Mouse (Mus musculus) heart, embryonic 15.5 days (tissue): ENCODE data around the gene Ddx54. TPM values are rescaled to one million over a fixed set of nuclear protein-coding genes. Genes with fewer than 3 reads are reported as not detected.
A peak's percentile ranks its signal among the peaks of the same experiment; 100 is the strongest.

Source experiments
- ATAC-seq: fragments of 200-750 bp; cut with Nextera tagmentation; replicated peaks from 2 replicates; pipeline ENCODE4 v1.8.0; 2017; ENCODE audit warnings: low read depth, moderate TSS enrichment; ENCODE audit not compliant: insufficient number of reproducible peaks, insufficient read depth, low FRiP score
- H3K27ac ChIP-seq: fragments of 300-500 bp; sonication (generic); 2 replicates; pipeline ENCODE4 v1.5.1; 2015; ENCODE audit warnings: mild to moderate bottlenecking, inconsistent platforms
- H3K27me3 ChIP-seq: fragments of 300-500 bp; sonication (generic); 2 replicates; pipeline ENCODE4 v1.6.1; 2015; ENCODE audit warnings: inconsistent platforms
- H3K36me3 ChIP-seq: fragments of 300-500 bp; sonication (generic); 2 replicates; pipeline ENCODE4 v1.6.1; 2015; ENCODE audit warnings: mild to moderate bottlenecking, inconsistent platforms
- H3K4me1 ChIP-seq: fragments of 300-500 bp; sonication (generic); replicated peaks from 2 replicates; pipeline ENCODE4 v1.6.1; 2015; ENCODE audit warnings: inconsistent platforms
- H3K4me2 ChIP-seq: fragments of 300-500 bp; sonication (generic); 2 replicates; pipeline ENCODE4 v1.6.1; 2015; ENCODE audit warnings: inconsistent platforms, mild to moderate bottlenecking, moderate library complexity
- H3K4me3 ChIP-seq: fragments of 300-500 bp; sonication (generic); 2 replicates; pipeline ENCODE4 v1.5.1; 2015; ENCODE audit warnings: mild to moderate bottlenecking, inconsistent platforms
- H3K9ac ChIP-seq: fragments of 300-500 bp; sonication (generic); 2 replicates; pipeline ENCODE4 v1.6.1; 2015; ENCODE audit warnings: mild to moderate bottlenecking, inconsistent platforms
- H3K9me3 ChIP-seq: fragments of 300-500 bp; sonication (generic); replicated peaks from 2 replicates; pipeline ENCODE4 v1.6.1; 2016; ENCODE audit warnings: inconsistent platforms
- WGBS: fragments of 180-500 bp; shearing (Covaris S2); methylation state at CpG from one replicate; pipeline ENCODE4 v1.1.7; 2015; ENCODE audit warnings: mixed read lengths; 5-methylcytosine and 5-hydroxymethylcytosine counted together
- polyA plus RNA-seq: library from polyadenylated mRNA; unstranded; fragments of >200 nt; fragmentation: Nextera tagmentation; extraction: Ambion mirVana; gene quantifications from 2 replicates; pipeline ENCODE4 v1.2.1, GENCODE M21; 2015

Gene Ddx54
- polyA plus RNA-seq, 1 experiment from 2014 or later, result 23.4 TPM

- H3K9ac ChIP-seq, result no peak overlapping the region
- 36% methylated on average over 11 of the region's 11 CpGs for WGBS
- H3K4me3 ChIP-seq, result no peak overlapping the region
- no peaks in the 10 kb centered on the region for H3K36me3 ChIP-seq
- no peak overlapping the region for H3K4me2 ChIP-seq
- no peak for ATAC-seq
- peaks cover 18% of the 10 kb centered on the region for H3K4me1 ChIP-seq
- no peaks in the 10 kb centered on the region for H3K9me3 ChIP-seq
- peaks cover 10% of the 10 kb centered on the region; the same call in 1 of the 2 replicates for H3K27me3 ChIP-seq
- H3K27ac ChIP-seq, result no peak overlapping the region
Observed at GRCm38 (mm10) chr5:120600946-120601668, 11.4 kb upstream of the Ddx54 start.

GRCm38 (mm10) chr5:120602210-120602609 is 10.3 kb upstream of the Ddx54 start:
- peaks cover 5% of the 10 kb centered on the region; the same call in 1 of the 2 replicates for H3K27me3 ChIP-seq
- peaks cover 18% of the 10 kb centered on the region for H3K4me1 ChIP-seq
- no peak overlapping the region for H3K4me3 ChIP-seq
- no peak overlapping the region for H3K4me2 ChIP-seq
- no peak for ATAC-seq
- H3K27ac ChIP-seq, result no peak overlapping the region
- no peak overlapping the region for H3K9ac ChIP-seq
- WGBS, result 93% methylated on average over 12 of the region's 12 CpGs
- no peaks in the 10 kb centered on the region for H3K36me3 ChIP-seq
- no peaks in the 10 kb centered on the region for H3K9me3 ChIP-seq

- H3K4me1 ChIP-seq, result peaks cover 18% of the 10 kb centered on the region
- H3K9ac ChIP-seq, result no peak overlapping the region
- H3K4me2 ChIP-seq, result no peak overlapping the region
- H3K27ac ChIP-seq, result no peak overlapping the region
- no peaks in the 10 kb centered on the region for H3K36me3 ChIP-seq
- no peaks in the 10 kb centered on the region for H3K9me3 ChIP-seq
- no peak for ATAC-seq
- H3K4me3 ChIP-seq, result no peak overlapping the region
- 70% methylated on average over 7 of the region's 7 CpGs for WGBS
- H3K27me3 ChIP-seq, result peaks cover 5% of the 10 kb centered on the region; the same call in 1 of the 2 replicates
Observed at GRCm38 (mm10) chr5:120603515-120603914, 9.0 kb upstream of the Ddx54 start.

- H3K36me3 ChIP-seq, result no peaks in the 10 kb centered on the region
- WGBS, result 3% methylated on average over 6 of the region's 6 CpGs
- peak overlapping the region; percentile 58 for H3K4me2 ChIP-seq
- peak overlapping the region; percentile 41 for H3K4me3 ChIP-seq
- 0 out of 2 replicates have a peak, but pooled peaks cover 5% of the 10 kb centered on the region for H3K27me3 ChIP-seq
- no peak overlapping the region for H3K27ac ChIP-seq
- no peak for ATAC-seq
- H3K4me1 ChIP-seq, result peaks cover 18% of the 10 kb centered on the region
- H3K9me3 ChIP-seq, result no peaks in the 10 kb centered on the region
- H3K9ac ChIP-seq, result no peak overlapping the region
Observed at GRCm38 (mm10) chr5:120604839-120605238, 7.7 kb upstream of the Ddx54 start.

GRCm38 (mm10) chr5:120605241-120605661 is 7.3 kb upstream of the Ddx54 start:
- H3K4me3 ChIP-seq, result peak overlapping the region; percentile 41
- no peak overlapping the region for H3K9ac ChIP-seq
- H3K27me3 ChIP-seq, result 0 out of 2 replicates have a peak, but pooled peaks cover 3% of the 10 kb centered on the region
- H3K4me1 ChIP-seq, result peaks cover 17% of the 10 kb centered on the region
- 2% methylated on average over 10 of the region's 10 CpGs for WGBS
- ATAC-seq, result 0 out of 2 replicates have a peak, but pooled peaks have one; percentile 5
- H3K36me3 ChIP-seq, result no peaks in the 10 kb centered on the region
- H3K9me3 ChIP-seq, result no peaks in the 10 kb centered on the region
- no peak overlapping the region for H3K27ac ChIP-seq
- peak overlapping the region; percentile 58 for H3K4me2 ChIP-seq

GRCm38 (mm10) chr5:120605688-120606087 is 6.9 kb upstream of the Ddx54 start:
- 3% methylated on average over 8 of the region's 8 CpGs for WGBS
- Histone ChIP-seq H3K9ac (no peak overlapping the region), H3K36me3 (no peaks in the 10 kb centered on the region), H3K9me3 (no peaks in the 10 kb centered on the region), H3K4me3 (peak overlapping the region; percentile 41), H3K4me1 (peaks cover 12% of the 10 kb centered on the region), H3K4me2 (peak overlapping the region; percentile 58), H3K27ac (no peak overlapping the region), H3K27me3 (no peaks in the 10 kb centered on the region)
- ATAC-seq, result peak; percentile 63

GRCm38 (mm10) chr5:120606590-120607200 is 5.8 kb upstream of the Ddx54 start:
- WGBS, result 70% methylated on average over 25 of the region's 25 CpGs

GRCm38 (mm10) chr5:120607335-120607734 is 5.2 kb upstream of the Ddx54 start:
- H3K36me3 ChIP-seq, result no peaks in the 10 kb centered on the region
- H3K4me3 ChIP-seq, result no peak overlapping the region
- H3K27me3 ChIP-seq, result no peaks in the 10 kb centered on the region
- H3K9me3 ChIP-seq, result no peaks in the 10 kb centered on the region
- H3K4me1 ChIP-seq, result peaks cover 16% of the 10 kb centered on the region
- H3K9ac ChIP-seq, result no peak overlapping the region
- ATAC-seq, result no peak
- H3K27ac ChIP-seq, result no peak overlapping the region
- 74% methylated on average over 3 of the region's 3 CpGs for WGBS
- H3K4me2 ChIP-seq, result no peak overlapping the region

More at GRCm38 (mm10) chr5:120606590-120607200, 5.8 kb upstream of the Ddx54 start:
- Histone ChIP-seq H3K36me3 (no peaks in the 10 kb centered on the region), H3K9ac (no peak overlapping the region), H3K4me3 (no peak overlapping the region), H3K4me2 (no peak overlapping the region), H3K27me3 (no peaks in the 10 kb centered on the region), H3K9me3 (no peaks in the 10 kb centered on the region), H3K4me1 (peaks cover 14% of the 10 kb centered on the region), H3K27ac (no peak overlapping the region)
- ATAC-seq, result no peak

- Histone ChIP-seq H3K27me3 (no peaks in the 10 kb centered on the region), H3K4me1 (peaks cover 21% of the 10 kb centered on the region), H3K4me2 (no peak overlapping the region), H3K36me3 (no peaks in the 10 kb centered on the region), H3K27ac (no peak overlapping the region), H3K9ac (no peak overlapping the region), H3K4me3 (no peak overlapping the region), H3K9me3 (no peaks in the 10 kb centered on the region)
- WGBS, result 79% methylated on average over 16 of the region's 16 CpGs
- ATAC-seq, result no peak
Observed at GRCm38 (mm10) chr5:120609246-120609775, 3.2 kb upstream of the Ddx54 start.

- no peak for ATAC-seq
- peak overlapping the region; percentile 67; the same call in 1 of the 2 replicates for H3K4me3 ChIP-seq
- WGBS, result 85% methylated on average over 5 of the region's 5 CpGs
- no peaks in the 10 kb centered on the region for H3K27me3 ChIP-seq
- H3K36me3 ChIP-seq, result 0 out of 2 replicates have a peak, but pooled peaks cover 2% of the 10 kb centered on the region
- H3K4me1 ChIP-seq, result peaks cover 16% of the 10 kb centered on the region
- H3K4me2 ChIP-seq, result peak overlapping the region; percentile 85
- H3K9me3 ChIP-seq, result no peaks in the 10 kb centered on the region
- H3K27ac ChIP-seq, result no peak overlapping the region
- H3K9ac ChIP-seq, result peak overlapping the region; percentile 64; the same call in 1 of the 2 replicates
Observed at GRCm38 (mm10) chr5:120610906-120611305, 1.6 kb upstream of the Ddx54 start.

GRCm38 (mm10) chr5:120611416-120611815 is 1.1 kb upstream of the Ddx54 start:
- Histone ChIP-seq H3K4me3 (peak overlapping the region; percentile 67), H3K9ac (peak overlapping the region; percentile 64), H3K27me3 (no peaks in the 10 kb centered on the region), H3K36me3 (peaks cover 6% of the 10 kb centered on the region; the same call in 1 of the 2 replicates), H3K9me3 (no peaks in the 10 kb centered on the region), H3K27ac (peak overlapping the region; percentile 81; the same call in 1 of the 2 replicates), H3K4me1 (peaks cover 16% of the 10 kb centered on the region), H3K4me2 (peak overlapping the region; percentile 85)
- WGBS, result 48% methylated on average over 8 of the region's 8 CpGs
- ATAC-seq, result no peak
